Mouse (Mus musculus) layer of hippocampus, adult 2 months (tissue): Measurements from ENCODE around the gene Ccnd3. TPM values are rescaled to one million over a fixed set of nuclear protein-coding genes. Genes with fewer than 3 reads are reported as not detected.
A peak's percentile ranks its signal among the peaks of the same experiment; 100 is the strongest.
"Not testable (repeated sequence)": the region's sequence is repeated elsewhere in the genome, so short reads cannot be mapped to it uniquely, and the experiment has no call there.

Source experiments
- DNase-seq, 2 experiments: peaks; one replicate each; pipeline ENCODE4 v3.0.0; 2022; ENCODE audit warnings: low spot score in 2 of 2
- H3K27ac ChIP-seq: fragments of 200-600 bp; 2 replicates; pipeline ENCODE4 v1.8.1; 2022
- H3K4me3 ChIP-seq: fragments of 200-600 bp; 2 replicates; pipeline ENCODE4 v1.8.1; 2022; ENCODE audit warnings: mild to moderate bottlenecking
- CTCF ChIP-seq: fragments of 200-600 bp; conservative IDR thresholded peaks from 2 replicates; pipeline ENCODE4 v1.8.1; 2022; ENCODE audit warnings: antibody characterized with exemption, mild to moderate bottlenecking, moderate library complexity
- total RNA-seq, 2 experiments: library from RNA; stranded (reverse); gene quantifications; 2 replicates each; pipeline ENCODE4 v1.2.3; 2021

Ccnd3 gene
- total RNA-seq, 2 experiments from 2014 or later, result 33.9 to 41.8 TPM

DNA sequence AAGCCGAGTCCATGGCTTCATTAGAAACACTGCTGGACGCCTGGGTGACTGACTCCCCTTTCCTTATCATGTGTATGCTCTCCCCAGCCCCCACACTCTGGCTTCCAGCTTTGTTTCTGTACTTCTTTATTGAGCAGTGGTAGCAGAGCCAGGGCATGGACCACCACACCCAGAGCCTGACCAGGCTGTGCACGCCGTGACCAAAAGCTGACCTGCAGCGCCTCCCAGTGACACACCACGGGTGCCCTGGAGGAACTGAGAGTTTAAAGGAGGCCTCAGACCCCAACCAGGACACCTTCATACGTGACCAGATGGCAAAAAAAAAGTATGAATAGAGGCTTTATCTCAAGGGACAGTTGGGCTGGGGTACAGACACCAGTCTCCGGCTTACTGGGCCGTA lies 14.1 kb upstream of the Ccnd3 start:
- TF ChIP-seq CTCF, result peak; percentile 39
- Histone ChIP-seq H3K4me3 (no peak overlapping the region), H3K27ac (no peak overlapping the region)
- DNase-seq, result no peak

DNA sequence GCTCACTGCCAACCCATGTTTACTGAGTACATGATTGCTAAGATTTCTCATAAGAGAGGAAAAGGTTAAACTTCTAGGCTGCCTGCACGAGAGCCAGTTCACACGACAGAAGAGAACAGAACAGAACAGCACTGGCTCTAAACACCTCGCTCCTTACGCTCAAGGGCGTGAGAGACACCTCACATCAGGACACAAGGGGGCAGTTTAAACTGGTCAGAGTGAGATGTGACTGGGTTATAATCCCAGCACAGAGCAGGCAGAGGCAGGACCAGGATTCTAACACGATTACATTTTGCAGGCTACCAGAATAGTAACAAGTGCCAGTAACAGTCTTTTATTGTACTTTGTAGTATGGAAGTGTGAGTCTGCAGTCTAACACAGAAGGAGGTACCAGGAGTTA lies 12.1 kb upstream of the Ccnd3 start:
- no peak for TF ChIP-seq CTCF
- no peak for DNase-seq
- H3K27ac ChIP-seq, result no peak overlapping the region
- H3K4me3 ChIP-seq, result no peak overlapping the region

DNA sequence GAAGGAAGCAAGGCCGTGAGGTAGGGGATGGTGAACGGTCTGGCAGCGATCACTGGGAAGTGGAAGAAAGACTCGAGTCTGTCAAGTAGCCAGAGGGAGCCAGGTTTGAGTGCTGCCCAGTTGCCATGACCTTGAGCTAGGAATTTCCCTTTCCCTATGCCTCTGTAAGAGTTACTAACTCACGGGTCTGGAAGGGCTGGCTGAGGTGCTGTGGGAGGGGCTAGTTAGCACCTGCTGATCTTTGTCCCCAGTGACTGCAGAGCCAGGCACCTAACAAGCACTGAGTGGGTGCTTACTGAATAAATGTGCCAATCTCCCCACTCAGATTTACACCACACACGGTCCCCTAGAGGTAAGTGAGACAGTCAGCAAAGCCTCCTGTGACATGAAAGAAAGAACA lies 11.2 kb upstream of the Ccnd3 start:
- no peak for TF ChIP-seq CTCF
- no peak for DNase-seq
- no peak overlapping the region for H3K4me3 ChIP-seq
- H3K27ac ChIP-seq, result no peak overlapping the region

DNA sequence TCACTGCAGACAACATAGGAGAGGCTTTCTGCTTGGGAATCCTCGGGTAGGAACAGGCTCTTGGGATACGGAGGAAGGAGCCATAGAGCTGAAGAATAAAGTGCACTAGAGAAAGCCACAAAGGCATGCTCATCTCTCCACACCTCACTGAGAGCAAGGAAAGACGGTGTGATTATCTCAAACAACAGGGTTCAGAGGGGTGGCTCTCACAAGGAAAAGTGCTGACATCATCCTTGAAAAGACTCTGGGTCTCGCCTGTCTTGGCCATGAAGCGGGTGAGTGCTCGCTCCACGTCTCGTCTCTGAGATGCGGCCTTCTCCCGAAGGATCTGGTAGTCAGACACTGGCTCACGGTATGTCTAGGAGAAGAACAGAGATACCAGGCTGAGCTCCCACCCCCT lies 10.7 kb upstream of the Ccnd3 start:
- no peak for DNase-seq
- no peak overlapping the region for H3K4me3 ChIP-seq
- TF ChIP-seq CTCF, result no peak
- H3K27ac ChIP-seq, result no peak overlapping the region

DNA sequence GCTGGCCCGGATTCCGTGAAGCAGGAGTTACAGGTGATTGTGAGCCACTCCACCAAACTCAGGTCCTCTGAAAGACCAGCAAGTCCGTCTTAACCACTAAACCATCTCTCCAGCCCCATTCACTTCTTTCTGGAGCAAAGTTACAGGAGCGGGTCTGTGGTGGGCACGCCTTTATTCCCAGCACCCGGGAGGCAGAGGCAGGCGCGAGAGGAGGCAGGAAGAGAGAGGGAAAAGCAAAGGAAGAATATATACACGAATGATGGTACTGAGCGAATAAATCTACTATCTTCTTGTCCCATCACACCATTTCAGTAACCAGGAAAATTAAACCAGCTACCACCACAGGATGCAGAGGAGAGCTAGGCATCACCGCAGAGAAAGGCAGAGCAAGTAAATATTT lies 3.3 kb upstream of the Ccnd3 start:
- Histone ChIP-seq H3K4me3 (peak overlapping the region; percentile 73), H3K27ac (peak overlapping the region; percentile 98)
- no peak for TF ChIP-seq CTCF

DNA sequence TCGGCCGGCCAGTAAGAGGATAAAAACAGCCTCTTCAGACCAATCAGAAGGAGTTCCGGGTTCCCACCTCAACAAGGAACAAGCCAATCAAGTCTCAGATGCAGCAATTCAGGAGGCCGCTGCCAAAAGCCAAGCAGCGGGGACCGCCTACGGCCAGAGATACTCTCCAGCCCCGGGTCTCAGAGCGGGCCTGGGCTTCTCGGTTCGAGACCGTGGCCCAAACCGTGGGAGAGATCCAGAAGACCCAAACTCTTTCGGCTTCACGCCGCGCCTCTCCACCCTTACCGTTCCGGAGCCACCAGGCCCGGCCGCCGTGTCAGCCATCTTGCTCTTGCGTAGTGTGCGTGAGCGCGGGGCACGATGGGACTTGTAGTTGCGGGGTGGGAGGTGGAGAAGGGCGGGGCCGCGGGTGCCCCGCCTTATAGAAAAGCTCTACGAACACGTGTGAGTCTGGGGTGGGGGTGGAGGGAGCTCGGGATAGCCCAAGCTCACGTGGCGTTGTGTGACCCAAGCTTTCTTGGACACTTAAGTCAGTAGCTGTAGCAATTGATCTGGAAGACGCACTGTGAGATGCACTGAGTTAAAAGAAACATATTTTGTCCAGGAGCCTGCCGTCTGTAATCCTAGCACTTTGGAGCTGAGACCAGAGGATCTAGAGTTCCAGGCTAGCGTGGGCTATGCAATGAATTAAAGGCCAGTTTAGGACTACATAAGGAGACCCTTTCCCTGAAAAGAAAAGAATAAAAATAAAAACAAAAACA lies 2.7 kb upstream of the Ccnd3 start, which contains the start of gene Taf8:
Gene Taf8 (minus strand): TSS at position 347 of the 761 bp plus-strand sequence.
- Histone ChIP-seq H3K4me3 (peak within 1 kb of the TSS; percentile 73), H3K27ac (peak within 1 kb of the TSS; percentile 98)
- DNase-seq, result peak; percentile 90 to 91
- 0 out of 2 replicates have a peak, but pooled peaks have one; percentile 8 for TF ChIP-seq CTCF

More for the DNA sequence above, 3.3 kb upstream of the Ccnd3 start:
- DNase-seq, result no peak

DNA sequence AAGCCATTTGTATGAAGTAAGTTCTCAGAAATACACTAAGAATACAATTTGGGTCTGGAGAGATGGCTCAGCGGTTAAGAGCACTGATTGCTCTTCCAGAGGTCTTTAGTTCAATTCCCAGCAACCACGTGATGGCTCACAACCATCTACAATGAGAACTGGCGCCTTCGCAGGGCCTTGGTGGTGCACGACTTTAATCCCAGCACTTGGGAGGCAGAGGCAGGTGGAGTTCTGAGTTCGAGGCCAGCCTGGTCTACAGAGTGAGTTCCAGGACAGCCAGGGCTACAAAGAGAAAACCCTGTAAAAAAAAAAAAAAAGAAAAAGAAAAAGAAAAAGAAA lies 2.2 kb upstream of the Ccnd3 start:
- Histone ChIP-seq H3K4me3 (peak overlapping the region; percentile 73; the same call in 1 of the 2 replicates), H3K27ac (peak overlapping the region; percentile 98)
- not testable (repeated sequence) for DNase-seq

DNA sequence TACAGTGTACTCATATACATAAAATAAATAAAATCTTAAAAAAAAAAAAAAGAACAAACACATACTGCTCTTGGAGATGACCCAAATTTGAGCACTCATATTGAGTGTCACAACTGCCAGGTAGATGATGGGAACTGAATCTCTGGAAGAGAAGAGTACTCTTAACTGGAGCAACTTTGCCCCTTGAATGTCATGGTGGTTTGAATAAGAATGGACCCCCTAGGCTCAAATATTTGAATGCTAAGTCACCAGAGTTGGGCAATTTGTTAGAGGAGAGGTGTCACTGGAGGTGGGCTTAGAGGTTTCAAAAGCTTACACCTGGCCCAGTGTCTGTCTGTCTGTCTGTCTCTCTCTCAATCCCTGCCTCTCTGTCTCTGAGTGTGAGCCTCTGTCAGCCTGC lies 1.2 kb upstream of the Ccnd3 start:
- Histone ChIP-seq H3K27ac (no peak overlapping the region), H3K4me3 (no peak overlapping the region)
- DNase-seq, result no peak
- no peak for TF ChIP-seq CTCF

DNA sequence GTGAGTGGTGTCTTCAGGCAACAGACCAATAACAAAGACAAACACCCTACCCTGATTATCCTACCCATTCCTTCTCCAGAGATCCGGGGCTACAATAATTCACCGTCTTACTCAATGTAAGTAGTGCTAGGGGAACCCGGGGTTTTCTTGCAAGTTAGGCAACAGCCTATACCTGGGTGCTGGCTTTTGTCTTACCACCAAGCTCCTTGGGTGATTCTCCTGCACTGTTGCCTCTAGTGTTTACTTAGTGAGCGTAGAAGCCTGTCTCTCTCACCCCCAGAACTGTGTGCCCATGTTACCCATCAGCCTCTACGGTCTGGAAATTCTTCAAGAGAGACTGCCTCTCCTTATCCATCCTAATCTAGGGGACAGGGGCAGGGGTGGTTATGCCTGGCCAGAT lies 623 bp upstream of the Ccnd3 start:
- H3K4me3 ChIP-seq, result no peak overlapping the region
- H3K27ac ChIP-seq, result peak overlapping the region; percentile 86
- no peak for TF ChIP-seq CTCF
- no peak for DNase-seq

DNA sequence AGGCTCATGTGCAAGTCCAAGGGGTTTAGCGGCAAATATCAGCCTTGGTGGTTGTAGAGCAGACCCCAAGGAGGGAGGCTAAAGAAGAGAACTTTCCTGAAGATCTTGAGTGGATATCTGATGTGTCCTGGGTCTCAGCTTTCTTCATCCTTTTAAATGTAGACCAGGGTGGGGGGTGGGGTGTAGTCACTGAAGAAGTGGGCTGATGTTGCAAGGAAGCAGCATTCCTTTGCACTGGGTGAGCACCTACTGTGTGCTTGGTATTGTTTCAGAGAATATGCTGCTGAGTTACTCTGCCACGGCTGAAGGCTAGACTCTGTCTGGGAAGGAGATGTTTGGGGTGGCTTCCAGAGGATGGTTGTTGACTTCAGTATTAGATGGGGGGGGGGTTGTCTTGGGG lies 715 bp downstream of the Ccnd3 start:
- H3K27ac ChIP-seq, result peak overlapping the region; percentile 86
- no peak for DNase-seq
- no peak for TF ChIP-seq CTCF
- peak overlapping the region; percentile 51 for H3K4me3 ChIP-seq

DNA sequence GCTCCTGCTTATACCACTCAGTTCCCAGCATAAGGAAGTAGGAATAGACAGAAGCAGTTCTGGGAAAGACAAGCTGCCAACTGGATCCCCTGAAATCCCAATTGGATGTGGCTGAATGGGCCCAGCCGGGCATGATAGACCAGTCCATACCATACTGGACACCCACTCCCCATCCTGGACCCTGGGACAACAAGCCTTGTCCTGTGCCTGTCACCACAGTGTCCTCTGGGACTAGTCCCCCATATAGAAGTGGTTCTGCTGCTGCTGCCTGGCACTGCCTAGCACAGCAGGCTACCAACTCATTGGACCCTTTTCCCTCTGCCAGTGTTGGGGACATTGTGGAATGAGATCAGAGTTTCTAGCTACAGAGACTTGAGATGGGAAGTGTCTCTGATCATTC lies 1.2 kb downstream of the Ccnd3 start:
- H3K27ac ChIP-seq, result peak overlapping the region; percentile 86
- no peak for TF ChIP-seq CTCF
- H3K4me3 ChIP-seq, result peak overlapping the region; percentile 6; the same call in 1 of the 2 replicates
- DNase-seq, result no peak

DNA sequence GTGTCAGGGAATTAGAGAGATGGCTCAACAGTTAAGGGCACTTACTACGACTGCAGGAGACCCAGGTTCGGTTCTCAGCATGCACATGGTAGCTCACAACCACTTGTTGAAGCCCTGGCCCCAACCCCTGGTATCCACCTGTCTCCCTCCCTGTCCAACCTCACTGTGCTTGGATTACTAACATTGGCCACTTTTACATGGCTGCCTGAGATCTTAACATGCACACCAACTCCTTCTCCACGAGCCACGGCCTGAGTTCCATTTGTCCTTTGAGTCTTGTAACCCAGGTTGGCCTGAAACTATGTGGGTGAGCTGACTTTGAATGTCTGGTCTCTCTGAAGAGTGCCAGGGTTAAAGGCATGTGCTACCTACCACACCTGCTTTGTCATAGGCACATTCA lies 1.8 kb downstream of the Ccnd3 start:
- Histone ChIP-seq H3K4me3 (no peak overlapping the region), H3K27ac (peak overlapping the region; percentile 86; the same call in 1 of the 2 replicates)
- no peak for TF ChIP-seq CTCF
- DNase-seq, result no peak

DNA sequence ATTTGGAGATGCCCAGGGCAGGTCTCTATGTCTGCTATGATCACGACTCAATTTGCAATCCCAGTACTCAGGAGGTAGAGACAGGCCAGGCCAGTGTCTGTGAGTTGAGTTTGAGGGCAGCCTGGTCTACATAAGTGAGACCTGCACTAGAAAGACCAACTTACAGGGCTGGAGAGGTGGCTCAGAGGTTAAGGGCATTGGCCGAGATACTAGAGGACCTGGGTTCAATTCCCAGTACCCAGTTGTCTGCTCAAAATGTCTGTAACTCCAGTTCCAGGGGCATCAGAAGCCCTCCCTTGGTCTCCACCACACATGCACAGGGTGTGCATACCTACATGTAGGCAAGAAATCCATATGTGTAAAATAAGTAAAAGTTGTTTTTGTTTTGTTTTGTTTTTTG lies 2.7 kb downstream of the Ccnd3 start:
- peak overlapping the region; percentile 91 for H3K27ac ChIP-seq
- no peak for TF ChIP-seq CTCF
- DNase-seq, result no peak
- peak overlapping the region; percentile 39; the same call in 1 of the 2 replicates for H3K4me3 ChIP-seq

DNA sequence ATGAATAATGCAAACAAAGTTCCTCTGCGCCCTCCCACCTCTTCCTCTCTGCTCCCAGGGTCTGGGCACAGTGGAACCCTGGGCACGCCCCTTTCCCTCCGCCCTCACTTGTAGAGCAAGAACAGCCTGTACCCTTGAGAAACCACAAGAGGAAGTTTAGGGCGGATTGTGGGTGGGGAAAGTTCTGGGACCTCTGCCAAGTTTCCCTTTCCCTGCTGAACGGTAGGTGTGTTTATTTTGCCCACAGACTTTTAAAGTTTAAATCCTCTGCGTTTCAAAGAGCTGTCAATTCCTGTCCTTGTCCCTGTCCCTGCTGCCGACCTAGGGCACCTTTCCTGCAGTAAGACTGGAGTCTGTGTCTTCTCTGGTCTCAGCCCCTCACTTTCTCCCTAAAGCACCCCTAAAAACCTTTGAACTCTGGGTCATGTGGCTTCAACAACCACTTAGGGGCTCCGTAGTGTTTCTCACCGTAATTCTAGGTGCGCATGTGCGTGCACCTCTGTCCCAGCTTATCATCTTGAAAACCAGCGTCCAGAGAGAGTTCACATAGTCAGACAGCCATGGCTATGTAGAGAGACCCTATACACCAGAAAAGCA lies 3.3 kb downstream of the Ccnd3 start:
- peak overlapping the region; percentile 39 for H3K4me3 ChIP-seq
- H3K27ac ChIP-seq, result peak overlapping the region; percentile 91
- TF ChIP-seq CTCF, result peak; percentile 22; the same call in 1 of the 2 replicates
- DNase-seq, result peak; percentile 84 to 88
